Mouse (Mus musculus) hindbrain, embryonic 11.5 days (tissue): ENCODE measurements at regions not wholly inside any gene's neighbourhood (a gene's known extent, or its start where the extent isn't known, plus 50 kb on each side); places are given as distances from the start of the nearest gene placed in this dataset.
A peak's percentile ranks its signal among the peaks of the same experiment; 100 is the strongest.

Experiments
- ATAC-seq: fragments of 200-750 bp; cut with Nextera tagmentation; 2 replicates; pipeline ENCODE4 v1.8.0; 2017; ENCODE audit warnings: mild to moderate bottlenecking, moderate TSS enrichment, moderate library complexity; ENCODE audit not compliant: low FRiP score
- DNase-seq: peaks from one replicate; pipeline ENCODE4 v3.0.0-alpha.2; 2015; ENCODE audit warnings: low spot score
- H3K27ac ChIP-seq: fragments of 300-500 bp; sonication (generic); 2 replicates; pipeline ENCODE4 v1.5.1; 2014; ENCODE audit warnings: mild to moderate bottlenecking, low read depth, low read length
- H3K27me3 ChIP-seq: fragments of 300-500 bp; sonication (generic); 2 replicates; pipeline ENCODE4 v1.6.1; 2014; ENCODE audit warnings: mild to moderate bottlenecking, low read length, moderate library complexity, mixed read lengths; ENCODE audit not compliant: control insufficient read depth, insufficient read depth
- H3K36me3 ChIP-seq: fragments of 300-500 bp; sonication (generic); 2 replicates; pipeline ENCODE4 v1.6.1; 2014; ENCODE audit warnings: mild to moderate bottlenecking, low read length, moderate library complexity, mixed read lengths; ENCODE audit not compliant: control insufficient read depth, insufficient read depth
- H3K4me1 ChIP-seq: fragments of 300-500 bp; sonication (generic); replicated peaks from 2 replicates; pipeline ENCODE4 v1.6.1; 2014; ENCODE audit warnings: low read length, mixed read lengths; ENCODE audit not compliant: control insufficient read depth, insufficient read depth
- H3K4me2 ChIP-seq: fragments of 300-500 bp; sonication (generic); replicated peaks from 2 replicates; pipeline ENCODE4 v1.6.1; 2014; ENCODE audit warnings: mild to moderate bottlenecking, low read depth, low read length
- H3K4me3 ChIP-seq: fragments of 300-500 bp; sonication (generic); 2 replicates; pipeline ENCODE4 v1.5.1; 2014; ENCODE audit warnings: low read depth, low read length
- H3K9ac ChIP-seq: fragments of 300-500 bp; sonication (generic); 2 replicates; pipeline ENCODE4 v1.6.1; 2014; ENCODE audit warnings: low read depth, low read length
- H3K9me3 ChIP-seq: fragments of 300-500 bp; sonication (generic); 2 replicates; pipeline ENCODE4 v1.6.1; 2016; ENCODE audit warnings: low read length; ENCODE audit not compliant: control insufficient read depth
- WGBS: fragments of 180-500 bp; shearing (Covaris S2); extraction: QIAGEN DNeasy Blood & Tissue Kit; methylation state at CpG from one replicate; pipeline ENCODE4 v1.1.7; 2014; 5-methylcytosine and 5-hydroxymethylcytosine counted together

- DNase-seq (no peak), ATAC-seq (no peak)
- H3K9ac ChIP-seq: no peak overlapping the region
- H3K4me1 ChIP-seq: no peaks in the 10 kb centered on the region
- WGBS: 66% methylated on average over 4 of the region's 4 CpGs
- H3K36me3 ChIP-seq: no peaks in the 10 kb centered on the region
- no peak overlapping the region for H3K4me3 ChIP-seq
- H3K9me3 ChIP-seq: no peaks in the 10 kb centered on the region
- H3K27me3 ChIP-seq: no peaks in the 10 kb centered on the region
- no peak overlapping the region for H3K27ac ChIP-seq
- H3K4me2 ChIP-seq: no peak overlapping the region
Measured at GRCm38 (mm10) chr8:33026973-33027372, 401.5 kb upstream of the 5930422O12Rik start.

GRCm38 (mm10) chr8:33029453-33029852 lies 399.1 kb upstream of the 5930422O12Rik start:
- no peak for DNase-seq
- no peaks in the 10 kb centered on the region for H3K27me3 ChIP-seq
- 86% methylated on average over 3 of the region's 3 CpGs for WGBS
- H3K4me3 ChIP-seq: no peak overlapping the region
- no peak for ATAC-seq
- H3K36me3 ChIP-seq: no peaks in the 10 kb centered on the region
- H3K9me3 ChIP-seq: no peaks in the 10 kb centered on the region
- H3K27ac ChIP-seq: no peak overlapping the region
- no peaks in the 10 kb centered on the region for H3K4me1 ChIP-seq
- no peak overlapping the region for H3K4me2 ChIP-seq
- no peak overlapping the region for H3K9ac ChIP-seq

GRCm38 (mm10) chr8:33052017-33052416 lies 376.5 kb upstream of the 5930422O12Rik start:
- Histone ChIP-seq H3K4me1 (no peaks in the 10 kb centered on the region), H3K27me3 (no peaks in the 10 kb centered on the region), H3K9ac (no peak overlapping the region), H3K27ac (no peak overlapping the region), H3K4me2 (no peak overlapping the region), H3K4me3 (no peak overlapping the region), H3K9me3 (no peaks in the 10 kb centered on the region; the same call in 1 of the 2 replicates), H3K36me3 (no peaks in the 10 kb centered on the region)
- ATAC-seq (peak; percentile 35; the same call in 1 of the 2 replicates), DNase-seq (no peak)
- 66% methylated on average over 8 of the region's 8 CpGs for WGBS

- Histone ChIP-seq H3K27me3 (no peaks in the 10 kb centered on the region), H3K9ac (no peak overlapping the region), H3K4me2 (no peak overlapping the region), H3K4me1 (no peaks in the 10 kb centered on the region), H3K36me3 (no peaks in the 10 kb centered on the region), H3K4me3 (no peak overlapping the region), H3K9me3 (no peaks in the 10 kb centered on the region), H3K27ac (no peak overlapping the region)
- ATAC-seq: no peak
- 89% methylated on average over 3 of the region's 3 CpGs for WGBS
- no peak for DNase-seq
Measured at GRCm38 (mm10) chr8:33065566-33065965, 362.9 kb upstream of the 5930422O12Rik start.

- Histone ChIP-seq H3K27me3 (no peaks in the 10 kb centered on the region), H3K9ac (no peak overlapping the region), H3K4me2 (no peak overlapping the region), H3K9me3 (no peaks in the 10 kb centered on the region), H3K27ac (no peak overlapping the region), H3K4me3 (no peak overlapping the region), H3K4me1 (no peaks in the 10 kb centered on the region), H3K36me3 (no peaks in the 10 kb centered on the region)
- ATAC-seq (no peak), DNase-seq (no peak)
- WGBS: 88% methylated on average over 6 of the region's 6 CpGs
Measured at GRCm38 (mm10) chr8:33066168-33066567, 362.3 kb upstream of the 5930422O12Rik start.

- no peaks in the 10 kb centered on the region for H3K9me3 ChIP-seq
- no peak overlapping the region for H3K9ac ChIP-seq
- 69% methylated on average over 8 of the region's 8 CpGs for WGBS
- H3K4me1 ChIP-seq: no peaks in the 10 kb centered on the region; the same call in 1 of the 2 replicates
- no peak overlapping the region for H3K4me2 ChIP-seq
- no peak for DNase-seq
- no peak for ATAC-seq
- H3K27ac ChIP-seq: no peak overlapping the region
- H3K36me3 ChIP-seq: no peaks in the 10 kb centered on the region
- H3K4me3 ChIP-seq: no peak overlapping the region
- H3K27me3 ChIP-seq: no peaks in the 10 kb centered on the region
Measured at GRCm38 (mm10) chr8:33067453-33068039, 361.0 kb upstream of the 5930422O12Rik start.

GRCm38 (mm10) chr8:33068468-33068867 lies 360.0 kb upstream of the 5930422O12Rik start:
- DNase-seq (no peak), ATAC-seq (no peak)
- H3K27ac ChIP-seq: no peak overlapping the region
- H3K27me3 ChIP-seq: no peaks in the 10 kb centered on the region
- WGBS: 88% methylated on average over 5 of the region's 5 CpGs
- H3K36me3 ChIP-seq: no peaks in the 10 kb centered on the region
- no peaks in the 10 kb centered on the region; the same call in 1 of the 2 replicates for H3K4me1 ChIP-seq
- H3K9ac ChIP-seq: no peak overlapping the region
- H3K9me3 ChIP-seq: no peaks in the 10 kb centered on the region
- H3K4me3 ChIP-seq: no peak overlapping the region
- no peak overlapping the region for H3K4me2 ChIP-seq

GRCm38 (mm10) chr8:33075186-33075585 lies 353.3 kb upstream of the 5930422O12Rik start:
- 59% methylated on average over 1 of the region's 1 CpGs for WGBS

GRCm38 (mm10) chr8:33076253-33076652 lies 352.3 kb upstream of the 5930422O12Rik start:
- Histone ChIP-seq H3K4me1 (no peaks in the 10 kb centered on the region; the same call in 1 of the 2 replicates), H3K4me2 (no peak overlapping the region), H3K27me3 (no peaks in the 10 kb centered on the region), H3K9me3 (no peaks in the 10 kb centered on the region), H3K9ac (no peak overlapping the region), H3K4me3 (no peak overlapping the region), H3K36me3 (no peaks in the 10 kb centered on the region), H3K27ac (no peak overlapping the region)
- DNase-seq: no peak
- no peak for ATAC-seq
- 85% methylated on average over 6 of the region's 6 CpGs for WGBS

More at GRCm38 (mm10) chr8:33075186-33075585, 353.3 kb upstream of the 5930422O12Rik start:
- Histone ChIP-seq H3K36me3 (no peaks in the 10 kb centered on the region), H3K4me1 (no peaks in the 10 kb centered on the region; the same call in 1 of the 2 replicates), H3K27ac (no peak overlapping the region), H3K9me3 (no peaks in the 10 kb centered on the region), H3K9ac (no peak overlapping the region), H3K4me3 (no peak overlapping the region), H3K27me3 (no peaks in the 10 kb centered on the region), H3K4me2 (no peak overlapping the region)
- ATAC-seq (no peak), DNase-seq (no peak)
